Mouse (Mus musculus): Measurements from ENCODE around the gene Cemip2. TPM values are rescaled to one million over a fixed set of nuclear protein-coding genes. Genes with fewer than 3 reads are reported as not detected.
"Not testable (repeated sequence)": the region's sequence is repeated elsewhere in the genome, so short reads cannot be mapped to it uniquely, and the experiment has no call there.

Gene Cemip2
- polyA plus RNA-seq, 1 experiment from 2014 or later = 24.0 TPM

GRCm38 (mm10) chr19:21860894-21861293 lies 82.8 kb downstream of the Cemip2 start:
- H3K9ac ChIP-seq = no peak overlapping the region
- peaks cover 28% of the 10 kb centered on the region for H3K36me3 ChIP-seq
- no peaks in the 10 kb centered on the region for H3K9me3 ChIP-seq
- no peak overlapping the region for H3K27ac ChIP-seq (replicated peaks)
- H3K27me3 ChIP-seq = no peaks in the 10 kb centered on the region
- ATAC-seq (ENCODE audit: low FRiP score, low read depth) = no peak
- no peaks in the 10 kb centered on the region for H3K4me1 ChIP-seq (replicated peaks)
- no peak overlapping the region for H3K4me2 ChIP-seq
- H3K4me3 ChIP-seq = no peak overlapping the region
- WGBS = 93% methylated on average over 6 of the region's 6 CpGs

- peaks cover 14% of the 10 kb centered on the region for H3K36me3 ChIP-seq
- no peaks in the 10 kb centered on the region for H3K27me3 ChIP-seq
- no peak overlapping the region for H3K27ac ChIP-seq (replicated peaks)
- H3K4me3 ChIP-seq = no peak overlapping the region
- H3K9me3 ChIP-seq = no peaks in the 10 kb centered on the region
- no peak overlapping the region for H3K4me2 ChIP-seq
- ATAC-seq (ENCODE audit: low FRiP score, low read depth) = no peak
- no peak overlapping the region for H3K9ac ChIP-seq
- no peaks in the 10 kb centered on the region for H3K4me1 ChIP-seq (replicated peaks)
- 91% methylated on average over 5 of the region's 5 CpGs for WGBS
Observed at GRCm38 (mm10) chr19:21862289-21862990, 84.3 kb downstream of the Cemip2 start.

GRCm38 (mm10) chr19:21862991-21863931 lies 85.1 kb downstream of the Cemip2 start:
- Histone ChIP-seq H3K9me3 (no peaks in the 10 kb centered on the region), H3K9ac (no peak overlapping the region)
- ATAC-seq (ENCODE audit: low FRiP score, low read depth) = no peak

GRCm38 (mm10) chr19:21865242-21866055 lies 87.3 kb downstream of the Cemip2 start:
- H3K27ac ChIP-seq (replicated peaks) = no peak overlapping the region
- no peak for ATAC-seq (ENCODE audit: low FRiP score, low read depth)
- H3K4me2 ChIP-seq = no peak overlapping the region
- H3K4me1 ChIP-seq (replicated peaks) = no peaks in the 10 kb centered on the region
- H3K9ac ChIP-seq = no peak overlapping the region
- WGBS = 95% methylated on average over 7 of the region's 7 CpGs
- H3K4me3 ChIP-seq = no peak overlapping the region
- H3K9me3 ChIP-seq = no peaks in the 10 kb centered on the region
- no peaks in the 10 kb centered on the region for H3K27me3 ChIP-seq
- H3K36me3 ChIP-seq = no peaks in the 10 kb centered on the region

More at GRCm38 (mm10) chr19:21862991-21863931, 85.1 kb downstream of the Cemip2 start:
- Histone ChIP-seq H3K27me3 (no peaks in the 10 kb centered on the region), H3K4me3 (no peak overlapping the region), H3K4me1 (replicated peaks) (no peaks in the 10 kb centered on the region), H3K4me2 (no peak overlapping the region), H3K27ac (replicated peaks) (no peak overlapping the region), H3K36me3 (0 out of 2 replicates have a peak, but pooled peaks cover 9% of the 10 kb centered on the region)
- WGBS = 88% methylated on average over 9 of the region's 9 CpGs

- Histone ChIP-seq H3K4me2 (no peak overlapping the region), H3K27me3 (no peaks in the 10 kb centered on the region), H3K36me3 (no peaks in the 10 kb centered on the region), H3K9ac (no peak overlapping the region), H3K27ac (replicated peaks) (no peak overlapping the region), H3K9me3 (no peaks in the 10 kb centered on the region), H3K4me3 (no peak overlapping the region), H3K4me1 (replicated peaks) (no peaks in the 10 kb centered on the region)
- no peak for ATAC-seq (ENCODE audit: low FRiP score, low read depth)
Observed at GRCm38 (mm10) chr19:21866094-21866493, 88.0 kb downstream of the Cemip2 start.

- not testable (repeated sequence) for H3K9me3 ChIP-seq; ATAC-seq (ENCODE audit: low FRiP score, low read depth); H3K27me3 ChIP-seq; H3K9ac ChIP-seq; H3K4me1 ChIP-seq (replicated peaks); H3K4me3 ChIP-seq; H3K36me3 ChIP-seq; H3K27ac ChIP-seq (replicated peaks); H3K4me2 ChIP-seq
- 92% methylated on average over 4 of the region's 4 CpGs for WGBS
Observed at GRCm38 (mm10) chr19:21866756-21867155, 88.6 kb downstream of the Cemip2 start.

GRCm38 (mm10) chr19:21868471-21868870 lies 90.3 kb downstream of the Cemip2 start:
- no peak for ATAC-seq (ENCODE audit: low FRiP score, low read depth)
- Histone ChIP-seq H3K36me3 (no peaks in the 10 kb centered on the region), H3K4me1 (replicated peaks) (no peaks in the 10 kb centered on the region), H3K27ac (replicated peaks) (no peak overlapping the region), H3K9me3 (no peaks in the 10 kb centered on the region), H3K4me2 (no peak overlapping the region), H3K27me3 (no peaks in the 10 kb centered on the region), H3K4me3 (no peak overlapping the region), H3K9ac (no peak overlapping the region)
- 81% methylated on average over 2 of the region's 2 CpGs for WGBS

GRCm38 (mm10) chr19:21882110-21882940 lies 104.2 kb downstream of the Cemip2 start:
- no peak overlapping the region for H3K27ac ChIP-seq (replicated peaks)
- no peak overlapping the region for H3K9ac ChIP-seq
- H3K9me3 ChIP-seq = no peaks in the 10 kb centered on the region
- no peaks in the 10 kb centered on the region for H3K27me3 ChIP-seq
- H3K4me1 ChIP-seq (replicated peaks) = no peaks in the 10 kb centered on the region
- no peak overlapping the region for H3K4me2 ChIP-seq
- H3K4me3 ChIP-seq = no peak overlapping the region
- H3K36me3 ChIP-seq = no peaks in the 10 kb centered on the region
- ATAC-seq (ENCODE audit: low FRiP score, low read depth) = no peak
- 6% methylated on average over 8 of the region's 8 CpGs for WGBS

- no peaks in the 10 kb centered on the region for H3K4me1 ChIP-seq (replicated peaks)
- H3K36me3 ChIP-seq = no peaks in the 10 kb centered on the region
- no peak for ATAC-seq (ENCODE audit: low FRiP score, low read depth)
- H3K27ac ChIP-seq (replicated peaks) = no peak overlapping the region
- H3K9ac ChIP-seq = no peak overlapping the region
- no peak overlapping the region for H3K4me2 ChIP-seq
- WGBS = 79% methylated on average over 3 of the region's 3 CpGs
- no peaks in the 10 kb centered on the region for H3K9me3 ChIP-seq
- no peak overlapping the region for H3K4me3 ChIP-seq
- no peaks in the 10 kb centered on the region for H3K27me3 ChIP-seq
Observed at GRCm38 (mm10) chr19:21883053-21883452, 104.9 kb downstream of the Cemip2 start.

- no peak overlapping the region for H3K4me2 ChIP-seq
- no peaks in the 10 kb centered on the region for H3K9me3 ChIP-seq
- 57% methylated on average over 2 of the region's 2 CpGs for WGBS
- H3K4me1 ChIP-seq (replicated peaks) = no peaks in the 10 kb centered on the region
- H3K36me3 ChIP-seq = no peaks in the 10 kb centered on the region
- no peaks in the 10 kb centered on the region for H3K27me3 ChIP-seq
- H3K9ac ChIP-seq = no peak overlapping the region
- H3K27ac ChIP-seq (replicated peaks) = no peak overlapping the region
- ATAC-seq (ENCODE audit: low FRiP score, low read depth) = peak; percentile 42; the same call in 1 of the 2 replicates
- no peak overlapping the region for H3K4me3 ChIP-seq
Observed at GRCm38 (mm10) chr19:21883922-21884321, 105.8 kb downstream of the Cemip2 start.

- WGBS = 26% methylated on average over 4 of the region's 4 CpGs
- ATAC-seq (ENCODE audit: low FRiP score, low read depth) = peak; percentile 85; the same call in 1 of the 2 replicates
- no peaks in the 10 kb centered on the region for H3K9me3 ChIP-seq
Observed at GRCm38 (mm10) chr19:21884385-21884784, 106.2 kb downstream of the Cemip2 start.

More at GRCm38 (mm10) chr19:21884385-21884784, 106.2 kb downstream of the Cemip2 start:
- H3K36me3 ChIP-seq = no peaks in the 10 kb centered on the region
- no peak overlapping the region for H3K27ac ChIP-seq (replicated peaks)
- no peak overlapping the region for H3K9ac ChIP-seq
- no peaks in the 10 kb centered on the region for H3K27me3 ChIP-seq
- no peak overlapping the region for H3K4me2 ChIP-seq
- no peaks in the 10 kb centered on the region for H3K4me1 ChIP-seq (replicated peaks)
- H3K4me3 ChIP-seq = no peak overlapping the region
